Mouse (Mus musculus): ENCODE measurements around the gene Wdr93.

DNA sequence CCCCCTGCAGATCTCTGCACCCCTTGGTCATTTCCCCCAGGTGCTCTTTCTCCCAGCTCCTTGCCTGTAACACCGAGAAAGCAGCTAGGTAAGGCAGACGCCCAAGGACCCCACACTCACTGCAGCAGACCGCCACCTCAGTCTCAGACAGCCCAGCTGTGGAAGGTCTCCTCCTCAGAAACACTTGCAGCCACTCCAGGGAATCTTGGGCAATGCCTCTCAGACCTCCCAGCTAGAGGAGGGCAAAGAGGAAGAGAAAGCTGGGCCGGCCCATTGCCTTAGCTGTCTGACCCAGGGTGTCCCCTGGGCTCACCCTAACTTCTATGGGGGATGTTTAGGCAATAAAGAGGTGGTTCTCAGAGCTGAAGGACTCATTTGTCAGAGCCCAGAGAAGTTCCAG is 10.3 kb upstream of the Wdr93 start, which contains the start of gene Plin1:
- TF ChIP-seq ZNF384 (IDR thresholded peaks at IDR 0.05; ENCODE audit: low read depth, low read length): no peak
- TF ChIP-seq CHD2 (IDR thresholded peaks at IDR 0.05; ENCODE audit: low read depth, low read length): no peak
- no peak for TF ChIP-seq MAFK (IDR thresholded peaks at IDR 0.05; ENCODE audit: insufficient read depth, low read depth, low read length)
- TF ChIP-seq ZC3H11A (IDR thresholded peaks at IDR 0.05; ENCODE audit: borderline replicate concordance, low read depth, low read length): no peak
- no peak for TF ChIP-seq HCFC1 (IDR thresholded peaks at IDR 0.05; ENCODE audit: borderline replicate concordance, insufficient read depth, low read length)

All from ES-E14 (cell line).